Mouse (Mus musculus) G1E-ER4 (cell line): ENCODE measurements around the gene Pcdh7. TPM values are rescaled to one million over a fixed set of nuclear protein-coding genes. Genes with fewer than 3 reads are reported as not detected.

ENCODE experiments used
- GATA1 ChIP-seq: IDR thresholded peaks from one replicate; pipeline ENCODE4 v1.8.0; 2012; ENCODE audit warnings: low read length, inconsistent platforms
- polyA plus RNA-seq: library from polyadenylated mRNA; stranded (reverse); fragments of >175 nt; gene quantifications from 2 replicates; pipeline ENCODE4 v1.2.3, GENCODE M21; 2012

The Pcdh7 gene
- polyA plus RNA-seq, 1 experiment: 30.8 TPM

- no peak for TF ChIP-seq GATA1
Observed at GRCm38 (mm10) chr5:57931331-57931730, 213.6 kb downstream of the Pcdh7 start.

GRCm38 (mm10) chr5:57931738-57932137, 214.0 kb downstream of the Pcdh7 start:
- TF ChIP-seq GATA1: no peak

- TF ChIP-seq GATA1: no peak
Observed at GRCm38 (mm10) chr5:57934666-57935065, 216.9 kb downstream of the Pcdh7 start.

- TF ChIP-seq GATA1: no peak
Observed at GRCm38 (mm10) chr5:57940457-57940856, 222.7 kb downstream of the Pcdh7 start.

GRCm38 (mm10) chr5:57943176-57943575, 225.4 kb downstream of the Pcdh7 start:
- no peak for TF ChIP-seq GATA1

- TF ChIP-seq GATA1: no peak
Observed at GRCm38 (mm10) chr5:57943611-57944010, 225.8 kb downstream of the Pcdh7 start.

GRCm38 (mm10) chr5:57945419-57945818, 227.7 kb downstream of the Pcdh7 start:
- no peak for TF ChIP-seq GATA1

GRCm38 (mm10) chr5:57959317-57959716, 241.6 kb downstream of the Pcdh7 start:
- peak; percentile 54 for TF ChIP-seq GATA1

GRCm38 (mm10) chr5:57963792-57964191, 246.0 kb downstream of the Pcdh7 start:
- TF ChIP-seq GATA1: no peak

GRCm38 (mm10) chr5:57964201-57964600, 246.4 kb downstream of the Pcdh7 start:
- TF ChIP-seq GATA1: no peak

GRCm38 (mm10) chr5:57993584-57993983, 275.8 kb downstream of the Pcdh7 start:
- no peak for TF ChIP-seq GATA1

GRCm38 (mm10) chr5:58021331-58021730, 303.6 kb downstream of the Pcdh7 start:
- no peak for TF ChIP-seq GATA1

- TF ChIP-seq GATA1: no peak
Observed at GRCm38 (mm10) chr5:58025123-58025522, 307.4 kb downstream of the Pcdh7 start.

GRCm38 (mm10) chr5:58025759-58026158, 308.0 kb downstream of the Pcdh7 start:
- no peak for TF ChIP-seq GATA1

GRCm38 (mm10) chr5:58039875-58040274, 322.1 kb downstream of the Pcdh7 start:
- TF ChIP-seq GATA1: no peak

GRCm38 (mm10) chr5:58044216-58044615, 326.4 kb downstream of the Pcdh7 start:
- TF ChIP-seq GATA1: no peak

- no peak for TF ChIP-seq GATA1
Observed at GRCm38 (mm10) chr5:58081054-58081453, 363.3 kb downstream of the Pcdh7 start.

GRCm38 (mm10) chr5:58082230-58082629, 364.5 kb downstream of the Pcdh7 start:
- TF ChIP-seq GATA1: no peak
